Mouse (Mus musculus) olfactory bulb, adult 2 months (tissue): ENCODE measurements at regions not wholly inside any gene's neighbourhood (a gene's known extent, or its start where the extent isn't known, plus 50 kb on each side); places are given as distances from the start of the nearest gene placed in this dataset.

Experiments used
- CTCF ChIP-seq: fragments of 200-500 bp; IDR thresholded peaks from 2 replicates; pipeline ENCODE4 v1.5.1; 2012; ENCODE audit warnings: low read depth, mild to moderate bottlenecking, low read length, moderate library complexity; ENCODE audit not compliant: insufficient read depth
- POLR2A ChIP-seq: fragments of 200-500 bp; IDR thresholded peaks from 2 replicates; pipeline ENCODE4 v1.6.1; 2012; ENCODE audit warnings: mild to moderate bottlenecking, low read depth, low read length, moderate library complexity; ENCODE audit not compliant: insufficient read depth

DNA sequence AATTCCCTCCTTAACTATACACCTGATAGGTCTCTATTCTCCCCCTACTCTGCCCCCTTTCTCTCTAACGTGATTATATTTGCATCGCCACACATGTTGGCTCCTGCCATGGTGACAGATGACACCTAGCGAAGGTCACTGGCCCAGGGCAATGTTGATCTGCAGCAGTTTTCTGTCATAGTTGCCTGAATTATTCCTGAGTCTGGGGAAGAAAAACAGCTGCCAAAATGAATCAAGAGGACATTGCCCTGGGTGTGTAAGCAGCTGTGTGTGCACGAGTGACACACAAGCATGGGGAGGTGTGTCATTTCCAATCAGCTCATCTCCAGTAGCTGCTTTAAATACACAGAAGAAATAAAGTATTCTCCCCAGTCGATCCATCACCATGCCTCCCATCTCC is 592.5 kb downstream of the Pdcd6ip start:
- TF ChIP-seq CTCF (no peak), POLR2A (no peak)
